8 mouse cellular contexts compared by ENCODE assay signal in the genomic region with DNA sequence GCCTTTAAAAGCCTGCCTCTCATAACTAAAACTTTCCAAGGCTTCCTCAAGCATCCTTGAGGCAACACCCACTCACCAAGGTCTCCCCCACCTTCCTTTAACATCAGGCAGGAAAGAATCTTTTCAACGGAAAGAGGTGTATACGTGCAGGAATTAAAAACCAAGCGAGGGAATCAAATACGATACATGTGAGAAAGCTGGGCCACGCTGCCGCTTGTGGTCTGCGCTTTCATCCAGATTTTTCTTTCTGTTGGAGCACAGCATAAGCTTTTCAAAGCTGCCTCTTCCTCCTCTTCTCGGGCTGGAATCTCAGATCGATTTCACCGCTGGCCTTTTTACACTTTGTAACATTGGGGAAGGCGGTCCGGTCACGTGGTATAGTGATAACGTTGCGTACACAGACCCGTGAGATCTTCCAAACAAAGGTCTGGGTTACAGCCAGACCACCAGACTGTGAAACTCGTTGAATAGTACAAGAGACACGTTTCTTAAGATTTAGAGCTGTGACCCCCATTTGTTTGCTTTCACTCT.
DNase-seq lines count a peak whose midpoint lies in the region; ATAC-seq and TF ChIP-seq lines count a peak whose summit lies in the region.

No protein-coding gene starts in this region.

- no peak for TF ChIP-seq POLR2A in cerebellum, adult 2 months (IDR thresholded peaks at IDR 0.05; ENCODE audit: borderline replicate concordance, insufficient read depth, low read length)
- no peak for TF ChIP-seq POLR2A in bone marrow macrophage, adult 2 months (IDR thresholded peaks at IDR 0.05; ENCODE audit: borderline replicate concordance, low read depth, low read length)

- H3K9me3 ChIP-seq in heart, postnatal 0 days (replicated peaks; ENCODE audit: control insufficient read depth, low read length) = no peaks in the 10 kb centered on the region
- 0 out of 2 replicates have a peak, but pooled peaks cover 4% of the 10 kb centered on the region for H3K9me3 ChIP-seq in limb, embryonic 13.5 days
- no peaks in the 10 kb centered on the region for H3K9me3 ChIP-seq in midbrain, embryonic 16.5 days (replicated peaks; ENCODE audit: control insufficient read depth, low read length, poor library complexity, severe bottlenecking)

- no peak for DNase-seq in cerebellum, adult 2 months
- no peak for DNase-seq in cerebellum, postnatal 4 days (ENCODE audit: low spot score in 2 of 2)
- no peak for DNase-seq in heart, postnatal 0 days (ENCODE audit: low spot score)
- DNase-seq in right cerebral cortex, postnatal 10 days (ENCODE audit: low spot score in 2 of 2) = no peak
- DNase-seq in left cerebral cortex, postnatal 4 days = no peak

- no peaks in the 10 kb centered on the region for H3K27me3 ChIP-seq in cerebellum, adult 2 months (ENCODE audit: control insufficient read depth, insufficient read depth, low read length)
- H3K27me3 ChIP-seq in heart, postnatal 0 days (ENCODE audit: control insufficient read depth, insufficient read depth, low read length) = no peaks in the 10 kb centered on the region
- H3K27me3 ChIP-seq in limb, embryonic 13.5 days = no peaks in the 10 kb centered on the region
- no peaks in the 10 kb centered on the region for H3K27me3 ChIP-seq in midbrain, embryonic 16.5 days (ENCODE audit: control insufficient read depth, insufficient read depth, low read depth, low read length)

- H3K36me3 ChIP-seq in heart, postnatal 0 days (replicated peaks; ENCODE audit: control insufficient read depth, insufficient read depth, low read length) = no peaks in the 10 kb centered on the region
- no peaks in the 10 kb centered on the region for H3K36me3 ChIP-seq in limb, embryonic 13.5 days
- H3K36me3 ChIP-seq in midbrain, embryonic 16.5 days (ENCODE audit: control insufficient read depth, insufficient read depth, low read length) = no peaks in the 10 kb centered on the region

- no peak for TF ChIP-seq CTCF in cerebellum, adult 2 months (IDR thresholded peaks at IDR 0.05; ENCODE audit: borderline replicate concordance, insufficient read depth, low read depth, low read length)
- TF ChIP-seq CTCF in bone marrow macrophage, adult 2 months (IDR thresholded peaks at IDR 0.05; ENCODE audit: low read depth, low read length) = no peak
- no peak for TF ChIP-seq CTCF in heart, postnatal 0 days (IDR thresholded peaks at IDR 0.05; ENCODE audit: low read depth)

- intact Hi-C loops in left cerebral cortex, postnatal 4 days (cut with DNase I) = no loop called here

- peak overlapping the region; percentile 36 for H3K4me3 ChIP-seq in cerebellum, adult 2 months (replicated peaks; ENCODE audit: insufficient read depth, low read depth, low read length)
- H3K4me3 ChIP-seq in bone marrow macrophage, adult 2 months (ENCODE audit: insufficient read depth, low read length) = peak overlapping the region; percentile 52
- peak overlapping the region; percentile 35 for H3K4me3 ChIP-seq in heart, postnatal 0 days (ENCODE audit: low read depth, low read length)
- H3K4me3 ChIP-seq in limb, embryonic 13.5 days = peak overlapping the region; percentile 34
- H3K4me3 ChIP-seq in midbrain, embryonic 16.5 days (ENCODE audit: low read depth, low read length) = peak overlapping the region; percentile 20

- 44% methylated on average over 18 of the region's 18 CpGs for WGBS in cerebellum, adult 2 months
- WGBS in heart, postnatal 0 days = 10% methylated on average over 18 of the region's 18 CpGs
- WGBS in limb, embryonic 13.5 days = 23% methylated on average over 18 of the region's 18 CpGs
- 41% methylated on average over 18 of the region's 18 CpGs for WGBS in midbrain, embryonic 16.5 days

- H3K9ac ChIP-seq in heart, postnatal 0 days (replicated peaks; ENCODE audit: low read depth, low read length) = no peak overlapping the region
- peak overlapping the region; percentile 51; the same call in 1 of the 2 replicates for H3K9ac ChIP-seq in limb, embryonic 13.5 days
- peak overlapping the region; percentile 30; the same call in 1 of the 2 replicates for H3K9ac ChIP-seq in midbrain, embryonic 16.5 days (ENCODE audit: low read depth, low read length)

- TF ChIP-seq EP300 in heart, postnatal 0 days (IDR thresholded peaks at IDR 0.05; ENCODE audit: low read depth) = no peak

- H3K4me1 ChIP-seq in cerebellum, adult 2 months (ENCODE audit: control insufficient read depth, insufficient read depth, low read length) = no peaks in the 10 kb centered on the region
- peaks cover 4% of the 10 kb centered on the region; the same call in 1 of the 2 replicates for H3K4me1 ChIP-seq in bone marrow macrophage, adult 2 months (ENCODE audit: control insufficient read depth, insufficient read depth, low read length)
- no peaks in the 10 kb centered on the region for H3K4me1 ChIP-seq in heart, postnatal 0 days (ENCODE audit: control insufficient read depth, insufficient read depth)
- no peaks in the 10 kb centered on the region for H3K4me1 ChIP-seq in limb, embryonic 13.5 days
- H3K4me1 ChIP-seq in midbrain, embryonic 16.5 days (ENCODE audit: control insufficient read depth, insufficient read depth, low read length) = no peaks in the 10 kb centered on the region

- peak overlapping the region; percentile 58 for H3K4me2 ChIP-seq in heart, postnatal 0 days (ENCODE audit: low read depth, low read length)
- H3K4me2 ChIP-seq in limb, embryonic 13.5 days (replicated peaks) = peak overlapping the region; percentile 60
- peak overlapping the region; percentile 48 for H3K4me2 ChIP-seq in midbrain, embryonic 16.5 days (ENCODE audit: low read length)

- ATAC-seq in heart, postnatal 0 days (ENCODE audit: insufficient read depth, low read depth) = no peak
- ATAC-seq in limb, embryonic 13.5 days (ENCODE audit: low FRiP score, low read depth) = peak; percentile 67; the same call in 1 of the 2 replicates
- no peak for ATAC-seq in midbrain, embryonic 16.5 days

- no peak overlapping the region for H3K27ac ChIP-seq in cerebellum, adult 2 months (ENCODE audit: insufficient read depth, low read length)
- H3K27ac ChIP-seq in bone marrow macrophage, adult 2 months (ENCODE audit: insufficient read depth, low read depth, low read length) = no peak overlapping the region
- no peak overlapping the region for H3K27ac ChIP-seq in heart, postnatal 0 days (ENCODE audit: low read depth)
- peak overlapping the region; percentile 34; the same call in 1 of the 2 replicates for H3K27ac ChIP-seq in limb, embryonic 13.5 days
- H3K27ac ChIP-seq in midbrain, embryonic 16.5 days (ENCODE audit: low read length) = no peak overlapping the region
